Mouse (Mus musculus) MEL (cell line): ENCODE measurements around the gene Trim66.

Experiments used
- CHD1 ChIP-seq: IDR thresholded peaks from 2 replicates; pipeline ENCODE4 v1.6.1; 2012; ENCODE audit warnings: low read depth, mild to moderate bottlenecking, inconsistent platforms, low read length, improper control_type of control experiment
- CTCF ChIP-seq, 3 experiments: IDR thresholded peaks in 2 of 3; conservative IDR thresholded peaks in 1 of 3; 2 replicates each; pipeline ENCODE4 v1.5.1; 2011 to 2012; ENCODE audit warnings: low read length in 3 of 3, low read depth in 2 of 3, mild to moderate bottlenecking in 2 of 3, improper control_type of control experiment in 1 of 3, inconsistent platforms in 1 of 3, mixed read lengths in 1 of 3, moderate library complexity in 1 of 3; ENCODE audit not compliant: control insufficient read depth in 1 of 3, insufficient read depth in 1 of 3, poor library complexity in 1 of 3, severe bottlenecking in 1 of 3
- E2F4 ChIP-seq: IDR thresholded peaks from 2 replicates; pipeline ENCODE4 v1.6.1; 2011; ENCODE audit warnings: low read depth, low read length, improper control_type of control experiment, borderline replicate concordance
- EP300 ChIP-seq, 2 experiments: IDR thresholded peaks; 2 replicates each; pipeline ENCODE4 v1.6.1; 2011; ENCODE audit warnings: improper control_type of control experiment in 2 of 2, low read length in 2 of 2, low read depth in 1 of 2, mild to moderate bottlenecking in 1 of 2
- HCFC1 ChIP-seq: IDR thresholded peaks from 2 replicates; pipeline ENCODE4 v1.6.1; 2012; ENCODE audit warnings: low read depth, mild to moderate bottlenecking, inconsistent platforms, low read length, improper control_type of control experiment, moderate library complexity
- JUND ChIP-seq: IDR thresholded peaks from 2 replicates; pipeline ENCODE4 v1.6.1; 2011; ENCODE audit warnings: low read depth, mild to moderate bottlenecking, improper control_type of control experiment, low read length
- POLR2A ChIP-seq, 2 experiments: IDR thresholded peaks; 2 replicates each; pipeline ENCODE4 v1.6.1; 2011 to 2012; ENCODE audit warnings: low read length in 2 of 2, mild to moderate bottlenecking in 2 of 2, control low read depth in 1 of 2, improper control_type of control experiment in 1 of 2, low read depth in 1 of 2, moderate library complexity in 1 of 2; ENCODE audit not compliant: control insufficient read depth in 1 of 2, insufficient read depth in 1 of 2, poor library complexity in 1 of 2
- RCOR1 ChIP-seq: IDR thresholded peaks from 2 replicates; pipeline ENCODE4 v1.6.1; 2012; ENCODE audit warnings: low read depth, mild to moderate bottlenecking, inconsistent platforms, low read length, improper control_type of control experiment
- SIN3A ChIP-seq: IDR thresholded peaks from 2 replicates; pipeline ENCODE4 v1.6.1; 2012; ENCODE audit warnings: low read length, improper control_type of control experiment, inconsistent platforms
- TCF12 ChIP-seq: IDR thresholded peaks from 2 replicates; pipeline ENCODE4 v1.6.1; 2014; ENCODE audit warnings: low read depth, mild to moderate bottlenecking, inconsistent platforms, low read length, improper control_type of control experiment, moderate library complexity

DNA sequence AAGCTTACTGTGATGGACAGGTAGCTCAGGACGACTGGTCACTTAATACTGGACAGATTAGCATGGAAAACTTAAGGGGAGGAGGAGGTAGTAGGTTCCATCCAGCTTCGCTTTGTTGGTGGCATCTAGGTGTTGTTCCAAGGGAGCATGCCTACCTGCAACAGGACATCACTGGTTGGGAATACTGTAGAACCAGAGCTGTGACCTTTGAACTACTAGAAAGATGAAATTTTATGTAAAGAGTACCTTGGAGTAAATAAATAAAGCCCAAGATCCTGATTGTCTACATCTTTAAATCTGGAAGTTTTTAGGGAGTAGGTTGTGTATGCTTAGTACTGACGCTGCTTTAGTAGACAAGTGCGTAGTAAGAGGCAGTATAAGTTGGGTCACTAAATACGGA, 14.2 kb upstream of the Trim66 start:
- TF ChIP-seq POLR2A (IDR thresholded peaks at IDR 0.05; ENCODE audit: control insufficient read depth in 1 of 2, insufficient read depth in 1 of 2, low read depth in 1 of 2, low read length in 2 of 2, poor library complexity in 1 of 2): peak in 1 of 2 experiments; percentile 33; a peak in 1 of 4 replicates
- no peak for TF ChIP-seq JUND
- TF ChIP-seq E2F4: no peak
- TF ChIP-seq TCF12: no peak
- TF ChIP-seq CHD1: no peak
- TF ChIP-seq RCOR1: no peak
- TF ChIP-seq CTCF (IDR thresholded peaks at IDR 0.05 in 2 of 3, conservative IDR thresholded peaks at IDR 0.05 in 1 of 3; ENCODE audit: control insufficient read depth in 1 of 3, insufficient read depth in 1 of 3, low read depth in 2 of 3, low read length in 3 of 3, poor library complexity in 1 of 3, severe bottlenecking in 1 of 3): no peak
- no peak for TF ChIP-seq HCFC1
- TF ChIP-seq SIN3A: no peak
- TF ChIP-seq EP300 (IDR thresholded peaks at IDR 0.05; ENCODE audit: low read depth in 1 of 2, low read length in 2 of 2): no peak
